Mouse (Mus musculus) telencephalon, adult 2 months (tissue): Measurements from ENCODE around the gene Dhrs2.

Experiments used
- DNase-seq: peaks from one replicate; pipeline ENCODE4 v3.0.0-alpha.2; 2011; ENCODE audit warnings: low read depth, low spot score

The Dhrs2 gene

GRCm38 (mm10) chr14:55221707-55222106 is at the start of gene Dhrs2:
Dhrs2 (plus strand) TSS chr14:55222007.
- DNase-seq, result no peak

- no peak for DNase-seq
Measured at GRCm38 (mm10) chr14:55174164-55174563, 47.6 kb upstream of the Dhrs2 start.

- DNase-seq, result no peak
Measured at GRCm38 (mm10) chr14:55177274-55177673, 44.5 kb upstream of the Dhrs2 start.

GRCm38 (mm10) chr14:55180951-55181350 is 40.9 kb upstream of the Dhrs2 start:
- DNase-seq, result no peak

- DNase-seq, result no peak
Measured at GRCm38 (mm10) chr14:55183231-55183630, 38.6 kb upstream of the Dhrs2 start.

GRCm38 (mm10) chr14:55184640-55185145 is 37.1 kb upstream of the Dhrs2 start:
- DNase-seq, result no peak

GRCm38 (mm10) chr14:55188491-55188890 is 33.3 kb upstream of the Dhrs2 start:
- no peak for DNase-seq

GRCm38 (mm10) chr14:55189351-55189769 is 32.4 kb upstream of the Dhrs2 start:
- DNase-seq, result peak; percentile 94

GRCm38 (mm10) chr14:55193354-55193753 is 28.5 kb upstream of the Dhrs2 start:
- DNase-seq, result no peak

GRCm38 (mm10) chr14:55193876-55194635 is 27.8 kb upstream of the Dhrs2 start:
- DNase-seq, result no peak

- no peak for DNase-seq
Measured at GRCm38 (mm10) chr14:55194786-55195185, 27.0 kb upstream of the Dhrs2 start.

GRCm38 (mm10) chr14:55197121-55197520 is 24.7 kb upstream of the Dhrs2 start:
- DNase-seq, result no peak

- DNase-seq, result no peak
Measured at GRCm38 (mm10) chr14:55198187-55198586, 23.6 kb upstream of the Dhrs2 start.

GRCm38 (mm10) chr14:55204544-55204943 is 17.3 kb upstream of the Dhrs2 start:
- DNase-seq, result no peak

GRCm38 (mm10) chr14:55205045-55205750 is 16.6 kb upstream of the Dhrs2 start:
- DNase-seq, result peak; percentile 91

GRCm38 (mm10) chr14:55208306-55208705 is 13.5 kb upstream of the Dhrs2 start:
- DNase-seq, result no peak

- no peak for DNase-seq
Measured at GRCm38 (mm10) chr14:55213621-55214020, 8.2 kb upstream of the Dhrs2 start.

GRCm38 (mm10) chr14:55214507-55214906 is 7.3 kb upstream of the Dhrs2 start:
- no peak for DNase-seq

GRCm38 (mm10) chr14:55223172-55223571 is 1.4 kb downstream of the Dhrs2 start:
- DNase-seq, result no peak

GRCm38 (mm10) chr14:55234639-55235038 is 12.8 kb downstream of the Dhrs2 start:
- DNase-seq, result no peak

- no peak for DNase-seq
Measured at GRCm38 (mm10) chr14:55236685-55237084, 14.9 kb downstream of the Dhrs2 start.

GRCm38 (mm10) chr14:55242664-55243063 is 20.9 kb downstream of the Dhrs2 start:
- no peak for DNase-seq

GRCm38 (mm10) chr14:55247181-55247580 is 25.4 kb downstream of the Dhrs2 start:
- DNase-seq, result no peak
